Comparison of ENCODE assay signal across 19 mouse cellular contexts in genomic region chr15:100332077-100332961, GRCm38 (mm10). TPM values are rescaled to one million over a fixed set of nuclear protein-coding genes. Genes with fewer than 3 reads are reported as not detected.
A peak's percentile ranks its signal among the peaks of the same experiment; 100 is the strongest.
DNase-seq lines count a peak whose midpoint lies in the region; ATAC-seq and TF ChIP-seq lines count a peak whose summit lies in the region.
"Not testable (repeated sequence)": the region's sequence is repeated elsewhere in the genome, so short reads cannot be mapped to it uniquely, and the experiment has no call there.
"Had no signal": no experiment of that assay in that cellular context is flagged by ENCODE, and none has a peak within 500 bp of the region (broad histone marks: within the 10 kb centered on the region; RNA-seq: fewer than 3 reads in every experiment).

No protein-coding gene starts in this region.

- TF ChIP-seq EP300 in lung, postnatal 0 days (IDR thresholded peaks at IDR 0.05): not testable (repeated sequence)

- H3K4me2 ChIP-seq in forebrain, postnatal 0 days (ENCODE audit: low read depth); heart, embryonic 16.5 days (ENCODE audit: low read depth, low read length); intestine, embryonic 16.5 days (ENCODE audit: low read depth, low read length); lung, postnatal 0 days (replicated peaks; ENCODE audit: low read depth, low read length); neural tube, embryonic 12.5 days (replicated peaks): not testable (repeated sequence)

- intact Hi-C loops in left cerebral cortex, adult 2 months (cut with DNase I): not testable (repeated sequence)

- 0 out of 2 replicates have a peak, but pooled peaks have one; percentile 16 for TF ChIP-seq CTCF in forebrain, postnatal 0 days (IDR thresholded peaks at IDR 0.05; ENCODE audit: low read depth)
- TF ChIP-seq CTCF in left cerebral cortex, adult 2 months (IDR thresholded peaks at IDR 0.05): peak; percentile 18
- TF ChIP-seq CTCF in lung, postnatal 0 days (IDR thresholded peaks at IDR 0.05): peak; percentile 32

- H3K27me3 ChIP-seq in forebrain, postnatal 0 days (ENCODE audit: insufficient read depth, low read length); heart, embryonic 16.5 days (ENCODE audit: control insufficient read depth, insufficient read depth, low read length); intestine, embryonic 16.5 days (replicated peaks; ENCODE audit: control insufficient read depth, insufficient read depth, low read length); lung, postnatal 0 days (replicated peaks; ENCODE audit: insufficient read depth, low read length); neural tube, embryonic 12.5 days (replicated peaks): not testable (repeated sequence)

- 37% methylated on average over 2 of the region's 10 CpGs for WGBS in forebrain, postnatal 0 days
- WGBS in heart, embryonic 16.5 days: 44% methylated on average over 3 of the region's 10 CpGs
- 33% methylated on average over 2 of the region's 10 CpGs for WGBS in intestine, embryonic 16.5 days
- WGBS in lung, postnatal 0 days: 31% methylated on average over 2 of the region's 10 CpGs
- 51% methylated on average over 3 of the region's 10 CpGs for WGBS in neural tube, embryonic 12.5 days

- not testable (repeated sequence) for H3K27ac ChIP-seq in forebrain, postnatal 0 days (ENCODE audit: low read depth, low read length); heart, embryonic 16.5 days (ENCODE audit: low read length); intestine, embryonic 16.5 days (ENCODE audit: low read length); left cerebral cortex, adult 2 months; lung, postnatal 0 days (ENCODE audit: low read length); neural tube, embryonic 12.5 days

- peak; percentile 86 for ATAC-seq in common myeloid progenitor, adult 5-6 weeks (replicated peaks; ENCODE audit: low read depth, poor library complexity, severe bottlenecking)
- peak; percentile 56; the same call in 1 of the 2 replicates for ATAC-seq in forebrain, postnatal 0 days
- ATAC-seq in heart, embryonic 16.5 days (replicated peaks; ENCODE audit: extremely low read depth, insufficient read depth, low FRiP score): 0 out of 2 replicates have a peak, but pooled peaks have one; percentile 32
- peak; percentile 21; the same call in 1 of the 2 replicates for ATAC-seq in intestine, embryonic 16.5 days
- ATAC-seq in lung, postnatal 0 days: peak; percentile 70
- ATAC-seq in neural tube, embryonic 12.5 days (ENCODE audit: low FRiP score, low read depth): peak; percentile 25; the same call in 1 of the 2 replicates

- not testable (repeated sequence) for H3K36me3 ChIP-seq in forebrain, postnatal 0 days (ENCODE audit: insufficient read depth); heart, embryonic 16.5 days (ENCODE audit: control insufficient read depth, insufficient read depth); intestine, embryonic 16.5 days (ENCODE audit: control insufficient read depth, insufficient read depth, low read length); lung, postnatal 0 days (ENCODE audit: insufficient read depth, low read length); neural tube, embryonic 12.5 days

- not testable (repeated sequence) for DNase-seq in forebrain, postnatal 0 days; left cerebral cortex, adult 2 months (ENCODE audit: extremely low spot score in 1 of 2, low spot score in 2 of 2); lung, postnatal 0 days (ENCODE audit: low spot score)

- H3K4me3 ChIP-seq in forebrain, postnatal 0 days (ENCODE audit: low read depth, low read length); heart, embryonic 16.5 days (ENCODE audit: low read length); intestine, embryonic 16.5 days (ENCODE audit: low read length); left cerebral cortex, adult 2 months; lung, postnatal 0 days (ENCODE audit: low read depth, low read length); neural tube, embryonic 12.5 days: not testable (repeated sequence)

- H3K9ac ChIP-seq in forebrain, postnatal 0 days; heart, embryonic 16.5 days (ENCODE audit: low read length); intestine, embryonic 16.5 days (ENCODE audit: low read depth, low read length); lung, postnatal 0 days (replicated peaks; ENCODE audit: low read depth); neural tube, embryonic 12.5 days: not testable (repeated sequence)

- H3K4me1 ChIP-seq in forebrain, postnatal 0 days (ENCODE audit: insufficient read depth); heart, embryonic 16.5 days (ENCODE audit: control insufficient read depth, insufficient read depth, low read length); intestine, embryonic 16.5 days (ENCODE audit: control insufficient read depth, insufficient read depth, low read length); lung, postnatal 0 days (ENCODE audit: insufficient read depth, low read depth, low read length); neural tube, embryonic 12.5 days: not testable (repeated sequence)

- H3K9me3 ChIP-seq in forebrain, postnatal 0 days (ENCODE audit: low read length); heart, embryonic 16.5 days (replicated peaks; ENCODE audit: control insufficient read depth, low read length); intestine, embryonic 16.5 days (ENCODE audit: control insufficient read depth, low read length); lung, postnatal 0 days (ENCODE audit: low read length); neural tube, embryonic 12.5 days: not testable (repeated sequence)

RNA-seq across cellular contexts. Expression of gene Mettl7a3, which starts 2.4 kb away (rescaled TPM):
- total RNA-seq in common myeloid progenitor, adult 5-6 weeks (2017): not detected in 2 replicates
- not detected in 2 replicates for total RNA-seq in forebrain, postnatal 0 days (2014; rRNA removed)
- not detected in 2 replicates for polyA plus RNA-seq in forebrain, postnatal 0 days (2015; fragmentation: Nextera tagmentation; extraction: Ambion mirVana)
- not detected in 2 replicates for polyA plus RNA-seq in heart, embryonic 16.5 days (2015; fragmentation: Nextera tagmentation; extraction: Ambion mirVana)
- not detected in 2 replicates for polyA plus RNA-seq in intestine, embryonic 16.5 days (2015; fragmentation: Nextera tagmentation; extraction: Ambion mirVana)
- under 1 TPM in 1 of 2 experiments, not detected in 1; 0.66 TPM for total RNA-seq in left cerebral cortex, adult 2 months (2021)
- polyA plus RNA-seq in lung, postnatal 0 days (2015; fragmentation: Nextera tagmentation; extraction: Ambion mirVana): 0.12 TPM in 2 replicates
- 0.32 TPM in 2 replicates for polyA plus RNA-seq in neural tube, embryonic 12.5 days (2016; fragmentation: Nextera tagmentation; extraction: Ambion mirVana)
- total RNA-seq: heart, postnatal 4 days had no signal
- polyA plus RNA-seq: heart, embryonic 10.5 days; inflammation-experienced regulatory T-cells, adult 6 months; liver, embryonic 16.5 days; midbrain, embryonic 16.5 days; neural tube, embryonic 11.5 days; testis, adult 2 months had no signal

RNA-seq across cellular contexts. Expression of gene Methig1, which starts 20.6 kb away (rescaled TPM):
- total RNA-seq in common myeloid progenitor, adult 5-6 weeks (2017): not detected in 2 replicates
- not detected in 2 replicates for total RNA-seq in forebrain, postnatal 0 days (2014; rRNA removed)
- polyA plus RNA-seq in forebrain, postnatal 0 days (2015; fragmentation: Nextera tagmentation; extraction: Ambion mirVana): not detected in 2 replicates
- 0.12 TPM in 1 of 2 replicates, not detected in the other for polyA plus RNA-seq in heart, embryonic 16.5 days (2015; fragmentation: Nextera tagmentation; extraction: Ambion mirVana)
- not detected in 2 replicates for polyA plus RNA-seq in intestine, embryonic 16.5 days (2015; fragmentation: Nextera tagmentation; extraction: Ambion mirVana)
- under 1 TPM in 1 of 2 experiments, not detected in 1; 0.68 TPM for total RNA-seq in left cerebral cortex, adult 2 months (2021)
- polyA plus RNA-seq in lung, postnatal 0 days (2015; fragmentation: Nextera tagmentation; extraction: Ambion mirVana): not detected in 2 replicates
- polyA plus RNA-seq in neural tube, embryonic 12.5 days (2016; fragmentation: Nextera tagmentation; extraction: Ambion mirVana): 0.97 and 1.1 TPM in 2 replicates
- total RNA-seq: gastrocnemius, postnatal 10 days; heart, postnatal 4 days; layer of hippocampus, adult 8-10 months had no signal
- polyA plus RNA-seq: midbrain, embryonic 16.5 days; neural tube, embryonic 11.5 days; testis, adult 2 months had no signal

RNA-seq across cellular contexts. Expression of gene Mettl7a2, which starts 20.7 kb away (rescaled TPM):
- not detected in 2 replicates for total RNA-seq in common myeloid progenitor, adult 5-6 weeks (2017)
- not detected in 2 replicates for total RNA-seq in forebrain, postnatal 0 days (2014; rRNA removed)
- not detected in 2 replicates for polyA plus RNA-seq in forebrain, postnatal 0 days (2015; fragmentation: Nextera tagmentation; extraction: Ambion mirVana)
- polyA plus RNA-seq in heart, embryonic 16.5 days (2015; fragmentation: Nextera tagmentation; extraction: Ambion mirVana): not detected in 2 replicates
- polyA plus RNA-seq in intestine, embryonic 16.5 days (2015; fragmentation: Nextera tagmentation; extraction: Ambion mirVana): not detected in 2 replicates
- total RNA-seq in left cerebral cortex, adult 2 months (2021): under 1 TPM; 0.59 to 0.89 TPM
- polyA plus RNA-seq in lung, postnatal 0 days (2015; fragmentation: Nextera tagmentation; extraction: Ambion mirVana): 0.11 and 0.19 TPM in 2 replicates
- polyA plus RNA-seq in neural tube, embryonic 12.5 days (2016; fragmentation: Nextera tagmentation; extraction: Ambion mirVana): 0.14 TPM in 1 of 2 replicates, not detected in the other
- polyA plus RNA-seq: heart, embryonic 10.5 days; inflammation-experienced regulatory T-cells, adult 6 months; liver, embryonic 16.5 days; midbrain, embryonic 16.5 days; testis, adult 2 months had no signal

RNA-seq across cellular contexts. Expression of gene Mettl7a1, which starts 28.4 kb away (rescaled TPM):
- 68.5 and 80.8 TPM in 2 replicates for total RNA-seq in common myeloid progenitor, adult 5-6 weeks (2017)
- 11.6 and 13.5 TPM in 2 replicates for total RNA-seq in forebrain, postnatal 0 days (2014; rRNA removed)
- polyA plus RNA-seq in forebrain, postnatal 0 days (2015; fragmentation: Nextera tagmentation; extraction: Ambion mirVana): 1.2 and 2.3 TPM in 2 replicates
- 5.8 and 6.0 TPM in 2 replicates for polyA plus RNA-seq in heart, embryonic 16.5 days (2015; fragmentation: Nextera tagmentation; extraction: Ambion mirVana)
- polyA plus RNA-seq in intestine, embryonic 16.5 days (2015; fragmentation: Nextera tagmentation; extraction: Ambion mirVana): 5.9 and 7.4 TPM in 2 replicates
- total RNA-seq in left cerebral cortex, adult 2 months (2021): 10 to 100 TPM; 30.0 to 32.2 TPM
- polyA plus RNA-seq in lung, postnatal 0 days (2015; fragmentation: Nextera tagmentation; extraction: Ambion mirVana): 62.9 and 88.1 TPM in 2 replicates
- 3.8 and 5.9 TPM in 2 replicates for polyA plus RNA-seq in neural tube, embryonic 12.5 days (2016; fragmentation: Nextera tagmentation; extraction: Ambion mirVana)

RNA-seq across cellular contexts. Expression of gene Higd1c, which starts 32.0 kb away (rescaled TPM):
- total RNA-seq in common myeloid progenitor, adult 5-6 weeks (2017): not detected in 2 replicates
- not detected in 2 replicates for total RNA-seq in forebrain, postnatal 0 days (2014; rRNA removed)
- not detected in 2 replicates for polyA plus RNA-seq in forebrain, postnatal 0 days (2015; fragmentation: Nextera tagmentation; extraction: Ambion mirVana)
- polyA plus RNA-seq in heart, embryonic 16.5 days (2015; fragmentation: Nextera tagmentation; extraction: Ambion mirVana): not detected in 2 replicates
- not detected in 2 replicates for polyA plus RNA-seq in intestine, embryonic 16.5 days (2015; fragmentation: Nextera tagmentation; extraction: Ambion mirVana)
- total RNA-seq in left cerebral cortex, adult 2 months (2021): not detected
- not detected in 2 replicates for polyA plus RNA-seq in lung, postnatal 0 days (2015; fragmentation: Nextera tagmentation; extraction: Ambion mirVana)
- 0.66 and 0.75 TPM in 2 replicates for polyA plus RNA-seq in neural tube, embryonic 12.5 days (2016; fragmentation: Nextera tagmentation; extraction: Ambion mirVana)
- total RNA-seq: adrenal gland, adult 18-20 months; ES-E14; gastrocnemius, postnatal 10 days; heart, postnatal 4 days; layer of hippocampus, adult 8-10 months had no signal
- polyA plus RNA-seq: heart, embryonic 10.5 days; inflammation-experienced regulatory T-cells, adult 6 months; limb, embryonic 13.5 days; liver, embryonic 16.5 days; midbrain, embryonic 16.5 days; neural tube, embryonic 11.5 days; testis, adult 2 months had no signal

Comparison
In these comparisons a context has a peak if more than half of its experiments do, and no peak if none do; other contexts are left out.
1. ATAC-seq: peak in every context shown above with its lines; median percentile 86 in common myeloid progenitor, adult 5-6 weeks; 70 in lung, postnatal 0 days; 56 in forebrain, postnatal 0 days; 32 in heart, embryonic 16.5 days; 25 in neural tube, embryonic 12.5 days; 21 in intestine, embryonic 16.5 days.